Mouse (Mus musculus) cerebellum, adult 18-20 months (tissue): ENCODE measurements around the gene Rnd2.
A peak's percentile ranks its signal among the peaks of the same experiment; 100 is the strongest.
"Not testable (repeated sequence)": the region's sequence is repeated elsewhere in the genome, so short reads cannot be mapped to it uniquely, and the experiment has no call there.

Experiments used
- DNase-seq, 2 experiments: peaks; one replicate each; pipeline ENCODE4 v3.0.0; 2021

Gene Rnd2

GRCm38 (mm10) chr11:101464211-101465100 lies at the start of gene Rnd2:
TSS of gene Rnd2 (plus strand) at chr11:101464999.
- DNase-seq = no peak

- no peak for DNase-seq
Observed at GRCm38 (mm10) chr11:101415306-101415705, 49.5 kb upstream of the Rnd2 start.

- DNase-seq = no peak
Observed at GRCm38 (mm10) chr11:101416433-101417100, 48.2 kb upstream of the Rnd2 start.

GRCm38 (mm10) chr11:101417101-101417855 lies 47.5 kb upstream of the Rnd2 start, which contains the start of gene Aarsd1:
TSS of gene Aarsd1 (minus strand) at chr11:101417615.
- peak; percentile 85 to 94 for DNase-seq

GRCm38 (mm10) chr11:101418991-101419390 lies 45.8 kb upstream of the Rnd2 start:
- no peak for DNase-seq

- DNase-seq = no peak
Observed at GRCm38 (mm10) chr11:101419610-101420009, 45.2 kb upstream of the Rnd2 start.

- DNase-seq = no peak
Observed at GRCm38 (mm10) chr11:101420148-101420547, 44.7 kb upstream of the Rnd2 start.

GRCm38 (mm10) chr11:101424105-101424851 lies 40.5 kb upstream of the Rnd2 start, which contains the start of gene Gm27029:
TSS of gene Gm27029 (minus strand) at chr11:101424796.
- DNase-seq = peak in 1 of 2 experiments; percentile 21

GRCm38 (mm10) chr11:101424925-101425813 lies 39.6 kb upstream of the Rnd2 start, which contains the start of the genes Rundc1 and Ptges3l:
TSS of gene Rundc1 (plus strand) at chr11:101425085.
TSS of gene Ptges3l (minus strand) at chr11:101425333.
- DNase-seq = peak; percentile 98

- no peak for DNase-seq
Observed at GRCm38 (mm10) chr11:101426165-101426564, 38.6 kb upstream of the Rnd2 start.

- no peak for DNase-seq
Observed at GRCm38 (mm10) chr11:101431327-101431726, 33.5 kb upstream of the Rnd2 start.

GRCm38 (mm10) chr11:101433396-101433795 lies 31.4 kb upstream of the Rnd2 start:
- DNase-seq = peak; percentile 64 to 66

GRCm38 (mm10) chr11:101435831-101436230 lies 29.0 kb upstream of the Rnd2 start:
- DNase-seq = no peak

GRCm38 (mm10) chr11:101436916-101437315 lies 27.9 kb upstream of the Rnd2 start:
- no peak for DNase-seq

- DNase-seq = not testable (repeated sequence)
Observed at GRCm38 (mm10) chr11:101438006-101438405, 26.8 kb upstream of the Rnd2 start.

- DNase-seq = not testable (repeated sequence)
Observed at GRCm38 (mm10) chr11:101441450-101442126, 23.2 kb upstream of the Rnd2 start.

GRCm38 (mm10) chr11:101442127-101442693 lies 22.6 kb upstream of the Rnd2 start, which contains the start of gene Rpl27:
TSS of gene Rpl27 (plus strand) at chr11:101442298.
- DNase-seq = peak; percentile 94 to 99

GRCm38 (mm10) chr11:101442760-101443159 lies 22.0 kb upstream of the Rnd2 start:
- no peak for DNase-seq

- DNase-seq = no peak
Observed at GRCm38 (mm10) chr11:101446319-101446718, 18.5 kb upstream of the Rnd2 start.

GRCm38 (mm10) chr11:101446860-101447259 lies 17.9 kb upstream of the Rnd2 start:
- not testable (repeated sequence) for DNase-seq
